Mouse (Mus musculus) liver, postnatal 0 days (tissue): ENCODE data around the gene Chadl. TPM values are rescaled to one million over a fixed set of nuclear protein-coding genes. Genes with fewer than 3 reads are reported as not detected.
"Not testable (repeated sequence)": the region's sequence is repeated elsewhere in the genome, so short reads cannot be mapped to it uniquely, and the experiment has no call there.

Experiments used
- ATAC-seq: fragments of 200-750 bp; cut with Nextera tagmentation; 2 replicates; pipeline ENCODE4 v1.8.0; 2017; ENCODE audit warnings: mild to moderate bottlenecking, moderate library complexity
- DNase-seq: peaks from one replicate; pipeline ENCODE4 v3.0.0-alpha.2; 2016
- H3K27ac ChIP-seq: fragments of 300-500 bp; sonication (generic); 2 replicates; pipeline ENCODE4 v1.5.1; 2014; ENCODE audit warnings: antibody characterized with exemption, moderate library complexity, mild to moderate bottlenecking, low read depth
- H3K27me3 ChIP-seq: fragments of 300-500 bp; sonication (generic); 2 replicates; pipeline ENCODE4 v1.6.1; 2014; ENCODE audit warnings: low read length, control low read depth, mixed read lengths; ENCODE audit not compliant: insufficient read depth
- H3K36me3 ChIP-seq: fragments of 300-500 bp; sonication (generic); replicated peaks from 2 replicates; pipeline ENCODE4 v1.6.1; 2014; ENCODE audit warnings: mild to moderate bottlenecking, control low read depth, low read length, moderate library complexity, mixed read lengths; ENCODE audit not compliant: insufficient read depth
- H3K4me1 ChIP-seq: fragments of 300-500 bp; sonication (generic); 2 replicates; pipeline ENCODE4 v1.6.1; 2014; ENCODE audit warnings: antibody characterized with exemption, mild to moderate bottlenecking, control low read depth; ENCODE audit not compliant: insufficient read depth
- H3K4me2 ChIP-seq: fragments of 300-500 bp; sonication (generic); 2 replicates; pipeline ENCODE4 v1.6.1; 2014; ENCODE audit warnings: low read depth, mild to moderate bottlenecking, low read length, moderate library complexity, mixed read lengths
- H3K4me3 ChIP-seq: fragments of 300-500 bp; sonication (generic); 2 replicates; pipeline ENCODE4 v1.5.1; 2014; ENCODE audit warnings: low read depth, low read length
- H3K9ac ChIP-seq: fragments of 300-500 bp; sonication (generic); replicated peaks from 2 replicates; pipeline ENCODE4 v1.6.1; 2014; ENCODE audit warnings: mild to moderate bottlenecking, moderate library complexity
- H3K9me3 ChIP-seq: fragments of 300-500 bp; sonication (generic); 2 replicates; pipeline ENCODE4 v1.6.1; 2016; ENCODE audit warnings: mild to moderate bottlenecking, control low read depth, low read length, mixed read lengths
- CTCF ChIP-seq: sonication (generic); IDR thresholded peaks from 2 replicates; pipeline ENCODE4 v1.5.1; 2016; ENCODE audit warnings: antibody characterized with exemption, low read depth
- EP300 ChIP-seq: IDR thresholded peaks from 2 replicates; pipeline ENCODE4 v1.6.1; 2016; ENCODE audit warnings: antibody characterized with exemption, low read depth, mild to moderate bottlenecking
- WGBS: fragments of 180-500 bp; shearing (Covaris S2); extraction: QIAGEN DNeasy Blood & Tissue Kit; methylation state at CpG from one replicate; pipeline ENCODE4 v1.1.7; 2014; ENCODE audit not compliant: insufficient replicate concordance; 5-methylcytosine and 5-hydroxymethylcytosine counted together
- polyA plus RNA-seq: library from polyadenylated mRNA; unstranded; fragments of >200 nt; fragmentation: Nextera tagmentation; extraction: Ambion mirVana; gene quantifications from 2 replicates; pipeline ENCODE4 v1.2.1, GENCODE M21; 2015

Gene Chadl
- polyA plus RNA-seq: 0.99 and 1.4 TPM in 2 replicates

DNA sequence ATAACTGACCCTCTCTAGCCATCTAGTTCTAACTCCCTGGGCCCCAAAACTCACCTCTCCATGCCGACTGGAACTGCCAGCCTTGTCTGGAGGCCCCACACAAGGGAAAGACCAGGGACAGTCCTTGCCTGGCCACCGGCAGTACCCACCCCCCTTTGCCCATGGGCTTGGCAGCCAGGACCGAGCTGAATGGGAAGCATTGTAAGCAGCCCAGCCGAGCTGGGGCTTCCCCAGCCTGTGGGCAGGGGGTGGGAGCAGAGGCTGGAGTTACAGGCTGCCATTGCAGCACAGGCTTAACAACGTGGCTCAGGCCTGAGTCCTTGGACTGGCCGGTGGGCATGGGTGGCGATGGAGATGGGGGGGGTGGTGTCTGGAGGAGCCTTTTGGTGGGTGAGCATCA, at the start of gene Chadl:
Chadl (minus strand) TSS at position 113 of the 400 bp plus-strand sequence.
- no peak for DNase-seq
- WGBS: 76% methylated on average over 7 of the region's 7 CpGs
- TF ChIP-seq EP300 (no peak), CTCF (no peak)
- Histone ChIP-seq H3K27me3 (peaks cover 30% of the 10 kb centered on the region), H3K4me3 (no peak within 1 kb of the TSS), H3K4me2 (no peak within 1 kb of the TSS), H3K36me3 (no peaks in the 10 kb centered on the region), H3K9ac (no peak within 1 kb of the TSS), H3K4me1 (peaks cover 10% of the 10 kb centered on the region), H3K27ac (no peak within 1 kb of the TSS), H3K9me3 (no peaks in the 10 kb centered on the region)
- ATAC-seq: no peak

DNA sequence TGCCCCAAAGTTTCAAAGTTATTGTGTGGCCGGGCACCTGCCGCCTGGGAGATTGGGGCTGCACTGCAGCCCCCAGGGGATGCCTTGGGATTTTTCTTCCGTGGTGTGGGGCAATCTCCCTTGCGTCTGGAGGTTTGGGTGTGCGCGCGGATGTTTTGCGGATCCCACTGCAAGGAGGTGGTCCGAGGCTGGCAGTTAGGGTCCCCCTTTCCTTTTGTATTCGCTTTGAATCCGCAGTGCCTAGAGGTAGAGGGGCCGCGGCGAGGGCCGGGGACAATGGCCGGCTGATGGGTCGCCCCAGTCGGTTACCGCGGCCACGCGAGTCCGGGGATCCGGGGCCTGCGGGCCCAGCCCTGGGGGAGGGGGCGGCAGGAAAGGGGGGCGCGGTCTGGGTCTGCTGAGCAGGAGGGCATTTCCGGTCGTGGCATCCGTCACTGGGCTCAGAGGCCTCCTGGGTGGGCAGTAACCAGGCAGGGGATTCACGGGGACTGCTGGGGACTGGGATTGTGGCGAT, 48.6 kb upstream of the Chadl start:
- Histone ChIP-seq H3K36me3 (no peaks in the 10 kb centered on the region), H3K4me1 (peaks cover 9% of the 10 kb centered on the region; the same call in 1 of the 2 replicates), H3K4me3 (peak overlapping the region; percentile 83), H3K9ac (peak overlapping the region; percentile 91), H3K27ac (peak overlapping the region; percentile 84), H3K9me3 (no peaks in the 10 kb centered on the region), H3K27me3 (no peaks in the 10 kb centered on the region), H3K4me2 (peak overlapping the region; percentile 87)
- DNase-seq: peak; percentile 67
- TF ChIP-seq CTCF (no peak), EP300 (no peak; the same call in 1 of the 2 replicates)
- under 1% methylated on average over 31 of the region's 33 CpGs for WGBS
- peak; percentile 64 for ATAC-seq

DNA sequence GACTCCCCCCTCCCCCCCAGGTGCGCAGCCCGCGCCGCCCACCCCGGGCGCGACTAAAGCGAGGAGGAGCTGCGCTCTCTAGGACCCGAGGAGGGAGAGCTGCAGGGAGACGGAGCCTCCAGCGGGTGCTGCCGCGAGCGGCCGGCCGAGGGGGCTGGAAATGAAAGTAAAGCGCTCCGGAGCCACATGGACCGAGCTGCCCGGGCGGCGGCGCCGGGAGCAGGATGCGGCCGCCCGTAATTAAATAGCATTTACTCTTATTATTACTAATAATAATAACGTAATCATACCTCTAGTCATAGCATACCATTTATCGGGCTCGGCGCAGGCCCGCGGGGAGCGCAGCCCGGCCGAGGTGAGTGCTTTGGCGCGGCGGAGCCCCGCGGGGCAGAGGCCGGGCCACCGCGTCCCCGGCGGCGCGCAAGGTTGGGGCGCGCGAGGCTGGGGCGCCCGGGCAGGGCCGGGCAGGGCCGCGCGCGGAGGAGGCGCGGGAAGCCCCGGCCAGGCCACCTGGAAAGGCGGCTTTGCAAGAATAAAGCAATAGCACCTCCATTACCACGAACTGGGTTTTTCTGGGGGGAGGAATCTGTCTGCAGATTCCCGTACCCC, 48.0 kb upstream of the Chadl start, which contains the start of the genes Zc3h7b and Rangap1:
Zc3h7b (plus strand) TSS at position 66 of the 609 bp plus-strand sequence.
Rangap1 (minus strand) TSS at position 539 of the 609 bp plus-strand sequence.
- Histone ChIP-seq H3K36me3 (no peaks in the 10 kb centered on the region), H3K27me3 (no peaks in the 10 kb centered on the region), H3K9ac (peak within 1 kb of the TSS; percentile 91), H3K4me2 (peak within 1 kb of the TSS; percentile 87), H3K9me3 (no peaks in the 10 kb centered on the region), H3K27ac (peak within 1 kb of the TSS; percentile 84), H3K4me1 (peaks cover 9% of the 10 kb centered on the region; the same call in 1 of the 2 replicates), H3K4me3 (peak within 1 kb of the TSS; percentile 83)
- ATAC-seq: peak; percentile 87
- peak; percentile 79 for DNase-seq
- TF ChIP-seq EP300 (no peak), CTCF (peak; percentile 15; the same call in 1 of the 2 replicates)
- WGBS: under 1% methylated on average over 60 of the region's 65 CpGs

DNA sequence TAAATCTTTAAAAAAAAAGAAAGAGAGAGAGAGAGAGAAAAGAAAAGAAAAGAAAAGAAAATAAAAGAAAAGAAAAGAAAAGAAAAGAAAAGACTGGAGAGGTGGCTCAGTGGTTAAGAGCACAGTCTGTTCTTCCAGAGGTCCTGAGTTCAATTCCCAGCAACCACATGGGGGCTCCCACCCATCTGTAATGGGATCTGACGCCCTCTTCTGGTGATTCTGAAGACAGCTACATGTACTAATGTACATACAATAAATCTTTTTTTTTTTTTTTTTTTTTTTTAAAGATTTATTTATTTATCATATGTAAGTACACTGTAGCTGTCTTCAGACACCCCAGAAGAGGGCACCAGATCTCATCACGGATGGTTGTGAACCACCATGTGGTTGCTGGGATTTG, 45.3 kb upstream of the Chadl start:
- not testable (repeated sequence) for ATAC-seq, H3K9me3 ChIP-seq, H3K9ac ChIP-seq, H3K27ac ChIP-seq, DNase-seq, H3K4me2 ChIP-seq, H3K27me3 ChIP-seq, H3K4me3 ChIP-seq, H3K36me3 ChIP-seq, H3K4me1 ChIP-seq
- WGBS: 34% methylated on average over 2 of the region's 2 CpGs
- TF ChIP-seq CTCF: peak; percentile 35

DNA sequence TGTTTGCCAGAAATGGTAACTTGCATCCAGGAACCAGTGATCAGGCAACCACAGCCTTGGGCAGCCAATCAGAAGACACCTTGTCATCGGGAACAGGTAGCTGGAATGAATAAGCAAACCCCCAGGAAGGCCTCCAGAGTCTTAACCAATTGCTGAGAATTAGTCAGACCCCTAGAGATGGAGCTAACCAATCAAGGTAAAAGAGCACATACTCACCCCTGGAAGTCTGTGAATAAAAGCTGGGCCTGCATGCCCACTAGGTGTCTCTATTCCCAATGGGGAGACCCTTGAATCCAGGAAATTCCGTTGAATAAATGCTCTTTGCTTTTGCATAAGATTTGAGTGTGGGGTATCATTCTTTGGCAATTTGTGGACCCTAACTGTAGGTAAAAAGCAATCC, 42.8 kb upstream of the Chadl start:
- Histone ChIP-seq H3K27ac (no peak overlapping the region), H3K9me3 (no peaks in the 10 kb centered on the region), H3K27me3 (no peaks in the 10 kb centered on the region), H3K4me3 (no peak overlapping the region), H3K4me2 (no peak overlapping the region), H3K4me1 (peaks cover 6% of the 10 kb centered on the region; the same call in 1 of the 2 replicates), H3K9ac (no peak overlapping the region), H3K36me3 (no peaks in the 10 kb centered on the region)
- WGBS: 26% methylated on average over 2 of the region's 2 CpGs
- DNase-seq (no peak), ATAC-seq (no peak)
- no peak for TF ChIP-seq EP300
- TF ChIP-seq CTCF: peak; percentile 46

DNA sequence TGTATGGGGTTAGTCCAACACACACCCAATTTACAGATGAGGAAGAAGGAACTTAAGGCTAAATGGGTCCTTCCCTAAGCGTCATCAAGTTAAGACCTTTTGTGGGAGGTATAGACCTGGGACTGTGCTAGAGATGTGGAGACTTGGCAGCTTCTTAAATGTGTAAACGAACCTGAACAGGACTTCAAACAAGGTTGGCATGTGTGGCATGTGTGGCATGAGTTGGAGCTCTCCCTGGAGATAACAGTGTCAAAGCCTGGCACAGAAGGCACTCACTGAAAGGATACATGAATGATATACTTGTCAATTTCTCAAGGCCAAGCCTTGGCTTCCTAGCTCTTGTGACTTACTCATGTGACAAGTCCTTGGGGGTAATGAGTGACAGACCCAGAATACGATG, 42.2 kb upstream of the Chadl start:
- 72% methylated on average over 3 of the region's 3 CpGs for WGBS
- no peaks in the 10 kb centered on the region for H3K36me3 ChIP-seq
- no peak for TF ChIP-seq CTCF
- TF ChIP-seq EP300: no peak
- no peak overlapping the region for H3K27ac ChIP-seq
- no peaks in the 10 kb centered on the region for H3K27me3 ChIP-seq
- H3K9me3 ChIP-seq: no peaks in the 10 kb centered on the region
- no peak overlapping the region for H3K4me3 ChIP-seq
- DNase-seq (no peak), ATAC-seq (no peak)
- H3K9ac ChIP-seq: no peak overlapping the region
- no peak overlapping the region for H3K4me2 ChIP-seq
- H3K4me1 ChIP-seq: peaks cover 2% of the 10 kb centered on the region; the same call in 1 of the 2 replicates
